Comparison of ENCODE assay signal across 28 mouse cellular contexts in genomic region chr13:34406291-34406690, GRCm38 (mm10).
"Had no signal": no experiment of that assay in that cellular context is flagged by ENCODE, and none has a peak within 500 bp of the region (broad histone marks: within the 10 kb centered on the region; RNA-seq: fewer than 3 reads in every experiment).

No protein-coding gene starts in this region.

- H3K9ac ChIP-seq: embryonic facial prominence, embryonic 12.5 days; embryonic facial prominence, embryonic 13.5 days; embryonic facial prominence, embryonic 15.5 days; forebrain, embryonic 12.5 days; forebrain, embryonic 13.5 days; forebrain, embryonic 15.5 days; forebrain, postnatal 0 days had no signal

- H3K4me1 ChIP-seq: forebrain, embryonic 10.5 days; forebrain, embryonic 12.5 days; forebrain, embryonic 13.5 days; forebrain, embryonic 15.5 days had no signal

- H3K4me3 ChIP-seq: embryonic facial prominence, embryonic 10.5 days; embryonic facial prominence, embryonic 12.5 days; embryonic facial prominence, embryonic 13.5 days; embryonic facial prominence, embryonic 15.5 days; erythroblast, embryonic 14.5 days; forebrain, embryonic 10.5 days; forebrain, embryonic 12.5 days; forebrain, embryonic 13.5 days; forebrain, embryonic 15.5 days; gastrocnemius, adult 2 months had no signal

- H3K27me3 ChIP-seq: embryonic facial prominence, embryonic 12.5 days; embryonic facial prominence, embryonic 13.5 days; embryonic facial prominence, embryonic 15.5 days; forebrain, embryonic 12.5 days; forebrain, embryonic 13.5 days; forebrain, embryonic 15.5 days had no signal

- H3K4me2 ChIP-seq: embryonic facial prominence, embryonic 12.5 days; embryonic facial prominence, embryonic 13.5 days; embryonic facial prominence, embryonic 15.5 days; forebrain, embryonic 12.5 days; forebrain, embryonic 13.5 days; forebrain, embryonic 15.5 days had no signal

- H3K27ac ChIP-seq: embryonic facial prominence, embryonic 10.5 days; embryonic facial prominence, embryonic 12.5 days; embryonic facial prominence, embryonic 13.5 days; embryonic facial prominence, embryonic 15.5 days; forebrain, embryonic 10.5 days; forebrain, embryonic 12.5 days; forebrain, embryonic 13.5 days; forebrain, embryonic 15.5 days; gastrocnemius, adult 2 months had no signal

- H3K36me3 ChIP-seq: embryonic facial prominence, embryonic 10.5 days; embryonic facial prominence, embryonic 12.5 days; embryonic facial prominence, embryonic 13.5 days; embryonic facial prominence, embryonic 15.5 days; forebrain, embryonic 10.5 days; forebrain, embryonic 12.5 days; forebrain, embryonic 15.5 days had no signal

- DNase-seq: cerebellum, adult 2 months; cerebellum, adult 8-10 months; cerebellum, adult 9-10 months; cerebellum, adult 9-11 months; cerebellum, postnatal 10 days; cerebellum, postnatal 14 days; cerebellum, postnatal 25 days; cerebellum, postnatal 36 days; embryo, embryonic 11 days; forebrain, postnatal 0 days; gastrocnemius, adult 2 months; gastrocnemius, postnatal 10 days; gastrocnemius, postnatal 14 days; gastrocnemius, postnatal 25 days; gastrocnemius, postnatal 36 days; heart, adult 11 months; heart, adult 18-20 months had no signal

- ATAC-seq: forebrain, embryonic 13.5 days; forebrain, embryonic 14.5 days; forebrain, embryonic 15.5 days; forebrain, embryonic 16.5 days; forebrain, postnatal 0 days had no signal

- H3K9me3 ChIP-seq: embryonic facial prominence, embryonic 10.5 days; embryonic facial prominence, embryonic 12.5 days; embryonic facial prominence, embryonic 13.5 days; embryonic facial prominence, embryonic 15.5 days; forebrain, embryonic 10.5 days; forebrain, embryonic 12.5 days; forebrain, embryonic 13.5 days; forebrain, embryonic 15.5 days had no signal
